Mouse (Mus musculus) liver, postnatal 0 days (tissue): ENCODE results near the gene Popdc2. TPM values are rescaled to one million over a fixed set of nuclear protein-coding genes. Genes with fewer than 3 reads are reported as not detected.
A peak's percentile ranks its signal among the peaks of the same experiment; 100 is the strongest.

Experiments used
- ATAC-seq: fragments of 200-750 bp; cut with Nextera tagmentation; 2 replicates; pipeline ENCODE4 v1.8.0; 2017; ENCODE audit warnings: mild to moderate bottlenecking, moderate library complexity
- DNase-seq: peaks from one replicate; pipeline ENCODE4 v3.0.0-alpha.2; 2016
- H3K27ac ChIP-seq: fragments of 300-500 bp; sonication (generic); 2 replicates; pipeline ENCODE4 v1.5.1; 2014; ENCODE audit warnings: antibody characterized with exemption, moderate library complexity, mild to moderate bottlenecking, low read depth
- H3K27me3 ChIP-seq: fragments of 300-500 bp; sonication (generic); 2 replicates; pipeline ENCODE4 v1.6.1; 2014; ENCODE audit warnings: low read length, control low read depth, mixed read lengths; ENCODE audit not compliant: insufficient read depth
- H3K36me3 ChIP-seq: fragments of 300-500 bp; sonication (generic); replicated peaks from 2 replicates; pipeline ENCODE4 v1.6.1; 2014; ENCODE audit warnings: mild to moderate bottlenecking, control low read depth, low read length, moderate library complexity, mixed read lengths; ENCODE audit not compliant: insufficient read depth
- H3K4me1 ChIP-seq: fragments of 300-500 bp; sonication (generic); 2 replicates; pipeline ENCODE4 v1.6.1; 2014; ENCODE audit warnings: antibody characterized with exemption, mild to moderate bottlenecking, control low read depth; ENCODE audit not compliant: insufficient read depth
- H3K4me2 ChIP-seq: fragments of 300-500 bp; sonication (generic); 2 replicates; pipeline ENCODE4 v1.6.1; 2014; ENCODE audit warnings: low read depth, mild to moderate bottlenecking, low read length, moderate library complexity, mixed read lengths
- H3K4me3 ChIP-seq: fragments of 300-500 bp; sonication (generic); 2 replicates; pipeline ENCODE4 v1.5.1; 2014; ENCODE audit warnings: low read depth, low read length
- H3K9ac ChIP-seq: fragments of 300-500 bp; sonication (generic); replicated peaks from 2 replicates; pipeline ENCODE4 v1.6.1; 2014; ENCODE audit warnings: mild to moderate bottlenecking, moderate library complexity
- H3K9me3 ChIP-seq: fragments of 300-500 bp; sonication (generic); 2 replicates; pipeline ENCODE4 v1.6.1; 2016; ENCODE audit warnings: mild to moderate bottlenecking, control low read depth, low read length, mixed read lengths
- CTCF ChIP-seq: sonication (generic); IDR thresholded peaks from 2 replicates; pipeline ENCODE4 v1.5.1; 2016; ENCODE audit warnings: antibody characterized with exemption, low read depth
- EP300 ChIP-seq: IDR thresholded peaks from 2 replicates; pipeline ENCODE4 v1.6.1; 2016; ENCODE audit warnings: antibody characterized with exemption, low read depth, mild to moderate bottlenecking
- WGBS: fragments of 180-500 bp; shearing (Covaris S2); extraction: QIAGEN DNeasy Blood & Tissue Kit; methylation state at CpG from one replicate; pipeline ENCODE4 v1.1.7; 2014; ENCODE audit not compliant: insufficient replicate concordance; 5-methylcytosine and 5-hydroxymethylcytosine counted together
- polyA plus RNA-seq: library from polyadenylated mRNA; unstranded; fragments of >200 nt; fragmentation: Nextera tagmentation; extraction: Ambion mirVana; gene quantifications from 2 replicates; pipeline ENCODE4 v1.2.1, GENCODE M21; 2015

The Popdc2 gene
- polyA plus RNA-seq, 1 experiment from 2014 or later = 12.6 TPM

- no peak overlapping the region for H3K4me2 ChIP-seq
- no peaks in the 10 kb centered on the region for H3K9me3 ChIP-seq
- H3K36me3 ChIP-seq = no peaks in the 10 kb centered on the region
- peaks cover 14% of the 10 kb centered on the region for H3K4me1 ChIP-seq
- WGBS = 71% methylated on average over 4 of the region's 4 CpGs
- H3K27ac ChIP-seq = no peak overlapping the region
- no peak overlapping the region for H3K4me3 ChIP-seq
- no peaks in the 10 kb centered on the region for H3K27me3 ChIP-seq
- ATAC-seq (no peak), DNase-seq (no peak)
- H3K9ac ChIP-seq = no peak overlapping the region
- TF ChIP-seq EP300 (no peak), CTCF (no peak)
Measured at GRCm38 (mm10) chr16:38366231-38366630, 4.2 kb downstream of the Popdc2 start.

DNA sequence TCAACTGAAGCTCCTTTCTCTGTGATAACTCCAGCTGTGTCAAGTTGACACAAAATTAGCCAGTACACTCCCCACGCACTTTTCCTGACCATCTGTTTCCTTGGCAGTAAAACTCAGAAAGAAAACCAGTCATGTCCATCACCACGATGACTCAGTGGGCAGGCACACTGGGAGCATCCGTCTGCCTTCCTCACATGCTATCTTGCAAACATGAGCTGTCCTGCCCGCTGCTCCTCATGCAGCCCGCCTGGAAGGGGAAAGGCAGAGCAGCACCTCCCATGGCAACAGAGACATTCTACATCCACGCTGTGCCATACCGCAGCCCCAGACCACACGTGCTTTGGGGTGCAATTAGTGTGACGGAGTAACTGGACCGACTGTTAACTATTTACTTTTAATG, 6.3 kb downstream of the Popdc2 start:
- no peaks in the 10 kb centered on the region for H3K27me3 ChIP-seq
- TF ChIP-seq CTCF = no peak
- TF ChIP-seq EP300 = no peak
- no peak overlapping the region for H3K27ac ChIP-seq
- H3K4me1 ChIP-seq = peaks cover 12% of the 10 kb centered on the region
- no peak overlapping the region for H3K9ac ChIP-seq
- no peak for ATAC-seq
- DNase-seq = no peak
- H3K9me3 ChIP-seq = no peaks in the 10 kb centered on the region
- no peak overlapping the region for H3K4me3 ChIP-seq
- H3K4me2 ChIP-seq = no peak overlapping the region
- no peaks in the 10 kb centered on the region for H3K36me3 ChIP-seq
- 53% methylated on average over 10 of the region's 10 CpGs for WGBS

GRCm38 (mm10) chr16:38369000-38369399, 7.0 kb downstream of the Popdc2 start:
- WGBS = 85% methylated on average over 7 of the region's 7 CpGs
- Histone ChIP-seq H3K9me3 (no peaks in the 10 kb centered on the region), H3K36me3 (no peaks in the 10 kb centered on the region), H3K27me3 (no peaks in the 10 kb centered on the region), H3K9ac (no peak overlapping the region), H3K4me3 (no peak overlapping the region), H3K4me1 (peaks cover 17% of the 10 kb centered on the region), H3K27ac (no peak overlapping the region), H3K4me2 (no peak overlapping the region)
- DNase-seq = no peak
- TF ChIP-seq EP300 = no peak
- TF ChIP-seq CTCF = no peak
- ATAC-seq = no peak

DNA sequence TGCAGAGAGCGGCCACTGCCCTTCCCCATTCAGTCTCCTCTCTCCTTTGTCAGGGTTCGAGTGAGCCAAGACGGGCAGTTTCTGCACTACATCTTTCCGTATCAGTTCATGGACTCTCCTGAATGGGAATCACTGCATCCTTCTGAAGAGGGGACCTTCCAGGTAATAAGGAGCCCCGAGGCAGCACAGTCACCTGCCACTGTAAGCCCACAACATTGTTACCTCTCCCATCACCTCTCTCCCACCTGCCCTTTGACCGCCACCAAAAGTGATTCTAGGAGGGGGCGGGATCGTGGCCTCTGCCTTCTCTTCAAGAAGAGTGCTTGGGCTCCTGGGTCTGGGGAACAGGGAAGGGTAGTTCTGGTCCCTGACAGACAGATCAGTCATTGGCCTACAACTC, 7.4 kb downstream of the Popdc2 start:
- Histone ChIP-seq H3K27ac (no peak overlapping the region), H3K4me1 (peaks cover 20% of the 10 kb centered on the region), H3K4me3 (no peak overlapping the region), H3K9me3 (no peaks in the 10 kb centered on the region), H3K27me3 (no peaks in the 10 kb centered on the region), H3K9ac (no peak overlapping the region), H3K4me2 (no peak overlapping the region), H3K36me3 (no peaks in the 10 kb centered on the region)
- DNase-seq = no peak
- TF ChIP-seq CTCF (no peak), EP300 (no peak)
- no peak for ATAC-seq
- WGBS = 89% methylated on average over 8 of the region's 8 CpGs

GRCm38 (mm10) chr16:38369992-38370484, 8.0 kb downstream of the Popdc2 start:
- H3K4me1 ChIP-seq = peaks cover 26% of the 10 kb centered on the region
- H3K4me3 ChIP-seq = no peak overlapping the region
- H3K9ac ChIP-seq = no peak overlapping the region
- H3K9me3 ChIP-seq = no peaks in the 10 kb centered on the region
- H3K36me3 ChIP-seq = no peaks in the 10 kb centered on the region
- 64% methylated on average over 4 of the region's 4 CpGs for WGBS
- no peak overlapping the region for H3K4me2 ChIP-seq
- peak overlapping the region; percentile 19; the same call in 1 of the 2 replicates for H3K27ac ChIP-seq
- TF ChIP-seq EP300 (no peak), CTCF (no peak)
- ATAC-seq = no peak
- no peaks in the 10 kb centered on the region for H3K27me3 ChIP-seq
- no peak for DNase-seq

GRCm38 (mm10) chr16:38370633-38371374, 8.8 kb downstream of the Popdc2 start:
- Histone ChIP-seq H3K36me3 (0 out of 2 replicates have a peak, but pooled peaks cover 1% of the 10 kb centered on the region), H3K27me3 (no peaks in the 10 kb centered on the region), H3K27ac (peak overlapping the region; percentile 89), H3K4me3 (no peak overlapping the region), H3K9me3 (no peaks in the 10 kb centered on the region), H3K4me1 (peaks cover 33% of the 10 kb centered on the region), H3K9ac (peak overlapping the region; percentile 68; the same call in 1 of the 2 replicates), H3K4me2 (peak overlapping the region; percentile 76)
- TF ChIP-seq EP300 (no peak), CTCF (no peak)
- WGBS = 77% methylated on average over 8 of the region's 8 CpGs
- ATAC-seq = no peak
- no peak for DNase-seq
